Mouse (Mus musculus) colon, adult 2 months (tissue): ENCODE measurements around the gene Bbs10. TPM values are rescaled to one million over a fixed set of nuclear protein-coding genes. Genes with fewer than 3 reads are reported as not detected.

Experiments used
- polyA plus RNA-seq: library from polyadenylated mRNA; depleted of rRNA; stranded (reverse); fragments of >200 nt; gene quantifications from 2 replicates; pipeline ENCODE4 v1.2.3, GENCODE M21; 2012; rRNA removed

The Bbs10 gene
- polyA plus RNA-seq, result 0.39 and 0.57 TPM in 2 replicates

DNA sequence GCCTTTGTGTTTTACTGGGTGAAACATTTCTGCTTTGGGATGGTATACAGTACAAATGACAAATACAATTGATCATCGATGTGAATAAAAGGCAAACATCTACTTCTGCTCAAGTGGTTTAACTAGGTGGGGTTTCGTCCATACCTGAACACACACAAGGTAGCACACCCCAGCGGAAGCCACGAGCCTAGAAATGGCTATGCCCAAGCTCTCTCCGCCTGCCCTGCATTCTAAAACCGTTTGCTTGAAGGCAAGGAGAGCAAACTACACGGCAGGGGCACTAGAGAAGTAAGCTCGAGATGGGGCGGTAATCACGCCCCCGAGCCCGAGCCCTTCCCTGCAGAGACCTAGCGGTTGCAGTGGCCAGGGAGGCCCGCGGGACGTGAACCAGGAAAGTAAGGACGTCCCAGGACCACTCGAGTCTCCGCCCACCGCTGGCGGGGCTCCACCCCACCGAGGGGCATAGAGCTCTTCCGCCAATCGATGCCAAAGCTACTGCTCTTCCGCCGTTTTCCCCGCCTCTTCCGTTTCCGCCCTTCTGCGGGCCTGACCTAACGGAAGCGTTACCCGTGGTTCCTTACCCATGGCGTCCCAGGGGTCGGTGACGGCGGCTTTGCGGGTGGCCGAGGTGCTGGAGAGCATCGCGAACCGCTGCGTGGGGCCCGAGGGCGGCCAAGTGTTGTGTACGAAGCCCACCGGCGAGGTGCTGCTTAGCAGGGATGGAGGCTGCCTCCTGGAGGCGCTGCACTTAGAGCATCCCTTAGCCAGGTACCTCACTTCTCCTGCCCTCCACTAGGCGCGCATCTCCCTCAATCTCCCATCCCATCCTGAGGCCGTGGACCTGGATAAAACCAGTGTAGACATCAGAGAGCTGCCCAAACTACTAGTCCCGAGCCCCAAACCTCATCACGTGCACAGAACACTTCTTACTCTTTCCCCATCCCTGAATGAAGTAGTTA is at the start of gene Bbs10:
Gene Bbs10, plus strand, starts transcription at position 540 of the 959 bp plus-strand sequence.

Other genes starting within 250 kb of the Bbs10 start
- 1.7 and 2.3 TPM in 2 replicates for gene Osbpl8, start 133.9 kb upstream of the Bbs10 start, polyA plus RNA-seq
- gene Nap1l1, start 174.5 kb downstream of the Bbs10 start, polyA plus RNA-seq, result 2.5 and 3.0 TPM in 2 replicates
- 29.1 and 43.9 TPM in 2 replicates for gene Phlda1, start 207.6 kb downstream of the Bbs10 start, polyA plus RNA-seq